Comparison of ENCODE assay signal across 7 mouse cellular contexts in genomic region chr9:4795544-4796288, GRCm38 (mm10). TPM values are rescaled to one million over a fixed set of nuclear protein-coding genes. Genes with fewer than 3 reads are reported as not detected.
A peak's percentile ranks its signal among the peaks of the same experiment; 100 is the strongest.
DNase-seq lines count a peak whose midpoint lies in the region; ATAC-seq lines count a peak whose summit lies in the region.

Gene Gria4, minus strand, starts transcription at chr9:4796234.

- peak within 1 kb of the TSS; percentile 72 for H3K4me3 ChIP-seq in forebrain, embryonic 10.5 days
- peak within 1 kb of the TSS; percentile 75 for H3K4me3 ChIP-seq in hindbrain, embryonic 16.5 days (ENCODE audit: low read length)
- H3K4me3 ChIP-seq in neural tube, embryonic 15.5 days (replicated peaks) = peak within 1 kb of the TSS; percentile 65

- H3K9ac ChIP-seq in hindbrain, embryonic 16.5 days (ENCODE audit: low read depth, low read length) = peak within 1 kb of the TSS; percentile 84
- H3K9ac ChIP-seq in neural tube, embryonic 15.5 days (replicated peaks) = peak within 1 kb of the TSS; percentile 76

- H3K4me1 ChIP-seq in forebrain, embryonic 10.5 days = peaks cover 16% of the 10 kb centered on the region
- peaks cover 3% of the 10 kb centered on the region for H3K4me1 ChIP-seq in hindbrain, embryonic 16.5 days (ENCODE audit: control insufficient read depth, insufficient read depth, low read depth, low read length)
- peaks cover 4% of the 10 kb centered on the region; the same call in 1 of the 2 replicates for H3K4me1 ChIP-seq in neural tube, embryonic 15.5 days

- WGBS in forebrain, embryonic 10.5 days = under 1% methylated on average over 46 of the region's 46 CpGs
- under 1% methylated on average over 46 of the region's 46 CpGs for WGBS in hindbrain, embryonic 16.5 days
- WGBS in neural tube, embryonic 15.5 days = under 1% methylated on average over 46 of the region's 46 CpGs

- ATAC-seq in hindbrain, embryonic 16.5 days = peak; percentile 95
- peak; percentile 95 for ATAC-seq in neural tube, embryonic 15.5 days (ENCODE audit: low FRiP score)

- H3K36me3 ChIP-seq in forebrain, embryonic 10.5 days (replicated peaks) = no peaks in the 10 kb centered on the region
- H3K36me3 ChIP-seq in hindbrain, embryonic 16.5 days (ENCODE audit: control insufficient read depth, insufficient read depth, low read length) = no peaks in the 10 kb centered on the region
- no peaks in the 10 kb centered on the region for H3K36me3 ChIP-seq in neural tube, embryonic 15.5 days

- intact Hi-C loops in left cerebral cortex, postnatal 25 days (cut with DNase I) = loop anchor here (10.0 kb wide), 2 partner anchors 699 to 839 kb away; no protein-coding TSS in a partner anchor

- H3K27me3 ChIP-seq in forebrain, embryonic 10.5 days (ENCODE audit: poor library complexity, severe bottlenecking) = no peaks in the 10 kb centered on the region
- no peaks in the 10 kb centered on the region for H3K27me3 ChIP-seq in hindbrain, embryonic 16.5 days (replicated peaks; ENCODE audit: control insufficient read depth, insufficient read depth, low read length)
- H3K27me3 ChIP-seq in neural tube, embryonic 15.5 days (replicated peaks) = no peaks in the 10 kb centered on the region

- DNase-seq in Muller cell, postnatal 12 days (ENCODE audit: inconsistent ontology term) = peak; percentile 89
- peak; percentile 1 to 15 for DNase-seq in adrenal gland, postnatal 36 days
- DNase-seq in forebrain, embryonic 10.5 days (ENCODE audit: extremely low spot score, low spot score) = peak; percentile 78
- peak; percentile 80 to 90 for DNase-seq in left cerebral cortex, postnatal 25 days (ENCODE audit: low spot score in 2 of 2)
- no peak for DNase-seq in B cell, adult 2 months

- H3K4me2 ChIP-seq in hindbrain, embryonic 16.5 days (ENCODE audit: low read length) = peak within 1 kb of the TSS; percentile 50
- peak within 1 kb of the TSS; percentile 66 for H3K4me2 ChIP-seq in neural tube, embryonic 15.5 days

- no peaks in the 10 kb centered on the region for H3K9me3 ChIP-seq in forebrain, embryonic 10.5 days
- no peaks in the 10 kb centered on the region for H3K9me3 ChIP-seq in hindbrain, embryonic 16.5 days (ENCODE audit: control insufficient read depth, low read length)
- no peaks in the 10 kb centered on the region for H3K9me3 ChIP-seq in neural tube, embryonic 15.5 days (replicated peaks)

- peak within 1 kb of the TSS; percentile 87 for H3K27ac ChIP-seq in forebrain, embryonic 10.5 days
- H3K27ac ChIP-seq in hindbrain, embryonic 16.5 days (ENCODE audit: low read depth, low read length) = peak within 1 kb of the TSS; percentile 94
- peak within 1 kb of the TSS; percentile 96 for H3K27ac ChIP-seq in neural tube, embryonic 15.5 days (replicated peaks)

RNA-seq across cellular contexts. Expression of gene Gria4, which starts in this region (rescaled TPM):
- total RNA-seq in adrenal gland, postnatal 36 days (2021) = 1 to 10 TPM; 1.1 to 1.7 TPM
- 2.6 and 3.1 TPM in 2 replicates for polyA plus RNA-seq in forebrain, embryonic 10.5 days (2016; fragmentation: Nextera tagmentation; extraction: Ambion mirVana)
- 35.2 and 42.6 TPM in 2 replicates for polyA plus RNA-seq in hindbrain, embryonic 16.5 days (2015; fragmentation: Nextera tagmentation; extraction: Ambion mirVana)
- 100 to 1,000 TPM; 101 TPM for total RNA-seq in left cerebral cortex, postnatal 25 days (2021)
- 38.1 and 44.0 TPM in 2 replicates for polyA plus RNA-seq in neural tube, embryonic 15.5 days (2015; fragmentation: Nextera tagmentation; extraction: Ambion mirVana)

Comparison
In these comparisons a context has a peak if more than half of its experiments do, and no peak if none do; other contexts are left out.
1. RNA of gene Gria4 (total RNA-seq): 101 TPM in left cerebral cortex, postnatal 25 days; 1.1 to 1.7 TPM in adrenal gland, postnatal 36 days; every median in the first group is over 10 times any median in the second.
2. DNase-seq: peak in Muller cell, postnatal 12 days (single experiment), adrenal gland, postnatal 36 days (2 of 2), forebrain, embryonic 10.5 days (single experiment) and left cerebral cortex, postnatal 25 days (2 of 2); none in B cell, adult 2 months (0 of 2).
3. Peak in every context shown above with its lines, with median percentiles within 50 percentile points of each other: H3K27ac ChIP-seq and H3K4me3 ChIP-seq.